Mouse (Mus musculus) CD4-positive, CD25-positive, alpha-beta regulatory T cell, adult 2 months (primary cell): Measurements from ENCODE around the gene Zic2.

ENCODE experiments used
- DNase-seq: peaks from one replicate; pipeline ENCODE4 v3.0.0-alpha.2; 2012; ENCODE audit warnings: low read depth, low spot score

Zic2 gene

DNA sequence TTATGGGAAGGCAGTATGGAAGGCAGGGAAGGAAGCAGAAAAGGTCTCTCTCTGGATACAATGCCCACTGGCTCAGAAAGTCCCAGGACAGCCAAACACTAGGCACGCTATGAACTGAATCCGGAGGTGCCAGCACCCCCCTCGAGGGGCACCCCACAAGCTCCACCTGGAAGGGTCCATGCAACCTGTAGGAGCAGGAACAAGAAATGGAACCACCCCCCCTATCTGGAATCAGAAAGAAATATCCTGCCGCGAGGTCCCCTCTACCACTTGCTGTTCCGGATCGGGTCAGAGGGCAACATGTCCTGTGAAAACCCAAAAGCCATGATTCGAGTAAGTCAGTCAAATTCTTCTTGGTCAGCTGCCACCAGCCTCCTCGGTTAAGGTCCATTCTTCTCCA is 13.3 kb upstream of the Zic2 start:
- DNase-seq = no peak

DNA sequence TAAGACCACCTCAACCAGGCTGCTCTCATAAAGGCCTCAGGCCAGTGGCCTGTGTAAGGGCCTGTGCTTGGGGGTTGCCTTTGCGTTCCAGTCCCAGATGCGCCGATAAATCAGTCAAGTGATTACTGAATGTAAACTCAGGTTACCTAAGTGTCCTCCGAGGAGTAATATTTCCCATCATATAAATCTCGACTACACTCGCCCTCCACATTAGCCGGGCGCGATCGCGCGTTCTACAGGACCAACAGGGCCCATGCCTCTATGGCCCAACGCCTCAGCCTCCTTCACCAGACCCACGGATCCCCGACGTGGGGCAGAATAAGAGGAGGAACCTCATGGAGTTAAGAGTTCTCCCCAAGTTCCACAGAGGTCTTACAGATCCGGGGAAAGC is 12.6 kb upstream of the Zic2 start:
- DNase-seq = no peak

DNA sequence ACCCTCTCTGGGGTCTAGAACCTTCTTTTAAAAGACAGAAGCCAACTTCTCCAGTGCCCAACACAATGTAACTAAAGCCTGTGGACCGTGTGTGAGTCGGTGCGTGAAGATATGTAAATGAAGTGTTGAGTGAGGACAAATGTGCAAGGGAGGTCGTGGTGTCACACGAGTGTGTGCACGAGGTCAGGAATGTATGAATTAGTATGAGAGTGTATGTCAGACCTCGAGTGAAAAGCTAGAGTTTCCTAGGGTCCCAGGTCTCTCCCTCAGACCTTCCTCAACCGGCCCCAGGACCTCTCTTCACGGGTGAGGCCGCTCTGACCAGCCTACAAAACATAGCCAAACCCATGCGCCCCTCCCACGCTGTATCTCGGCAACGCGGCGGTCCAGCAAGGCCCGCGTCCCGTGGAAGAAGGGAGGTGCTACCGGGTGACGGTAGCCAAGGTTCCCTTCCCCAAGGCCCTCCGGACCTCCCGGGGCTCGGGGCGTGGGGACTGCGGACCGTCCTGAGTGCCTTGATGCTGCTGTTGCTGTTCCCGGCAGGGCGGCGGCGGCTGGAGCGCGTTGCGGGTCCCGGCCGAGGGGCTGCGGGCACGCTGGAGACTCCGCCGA is 12.0 kb upstream of the Zic2 start:
- DNase-seq = no peak

DNA sequence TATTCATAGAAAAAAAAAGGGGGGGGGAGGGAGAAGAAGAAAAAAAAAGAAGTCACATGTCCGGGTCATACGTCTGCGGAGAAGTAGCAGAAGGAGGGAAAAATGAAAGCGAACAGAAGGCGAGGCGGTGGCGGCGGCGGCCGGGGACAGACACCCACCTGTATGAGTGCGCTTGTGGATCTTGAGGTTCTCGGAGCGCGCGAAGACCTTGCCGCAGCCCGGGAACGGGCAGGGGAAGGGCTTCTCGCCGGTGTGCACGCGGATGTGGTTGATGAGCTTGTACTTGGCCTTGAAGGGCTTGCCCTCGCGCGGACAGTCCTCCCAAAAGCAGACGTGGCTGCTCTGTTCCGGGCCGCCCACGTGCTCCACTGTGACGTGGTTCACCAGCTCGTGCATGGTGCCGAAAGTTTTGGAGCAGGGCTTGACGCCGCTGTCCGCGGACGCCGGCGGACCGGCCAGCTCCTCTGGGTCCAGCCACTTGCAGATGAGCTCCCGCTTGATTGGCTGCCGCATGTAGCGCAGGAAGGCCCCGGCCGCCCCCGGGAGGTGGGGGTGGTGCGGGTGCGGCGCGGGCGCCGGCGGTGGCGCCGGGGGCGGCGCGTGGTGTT is 11.4 kb upstream of the Zic2 start:
- peak; percentile 47 for DNase-seq

DNA sequence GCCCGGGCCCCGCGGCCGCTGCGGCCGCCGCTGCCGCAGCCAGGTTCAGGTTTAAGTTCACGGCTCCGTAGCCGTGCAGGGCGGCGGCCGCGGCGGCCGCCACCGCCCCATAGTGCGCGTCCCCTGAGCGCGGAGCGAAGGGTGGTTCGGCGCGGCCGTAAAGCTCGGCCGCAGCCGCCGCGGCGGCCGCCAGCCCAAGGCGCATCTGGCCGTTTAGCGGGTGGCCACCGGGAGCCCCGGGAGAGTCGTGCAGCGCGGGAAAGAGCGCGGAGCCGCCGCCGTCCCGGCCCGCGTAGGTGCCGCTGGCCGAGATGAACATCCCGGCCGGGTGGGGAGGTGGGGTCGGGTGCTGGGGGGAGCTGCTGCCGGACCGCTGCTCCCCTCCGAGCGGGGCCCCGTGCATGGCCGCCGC is 10.9 kb upstream of the Zic2 start:
- DNase-seq = no peak

DNA sequence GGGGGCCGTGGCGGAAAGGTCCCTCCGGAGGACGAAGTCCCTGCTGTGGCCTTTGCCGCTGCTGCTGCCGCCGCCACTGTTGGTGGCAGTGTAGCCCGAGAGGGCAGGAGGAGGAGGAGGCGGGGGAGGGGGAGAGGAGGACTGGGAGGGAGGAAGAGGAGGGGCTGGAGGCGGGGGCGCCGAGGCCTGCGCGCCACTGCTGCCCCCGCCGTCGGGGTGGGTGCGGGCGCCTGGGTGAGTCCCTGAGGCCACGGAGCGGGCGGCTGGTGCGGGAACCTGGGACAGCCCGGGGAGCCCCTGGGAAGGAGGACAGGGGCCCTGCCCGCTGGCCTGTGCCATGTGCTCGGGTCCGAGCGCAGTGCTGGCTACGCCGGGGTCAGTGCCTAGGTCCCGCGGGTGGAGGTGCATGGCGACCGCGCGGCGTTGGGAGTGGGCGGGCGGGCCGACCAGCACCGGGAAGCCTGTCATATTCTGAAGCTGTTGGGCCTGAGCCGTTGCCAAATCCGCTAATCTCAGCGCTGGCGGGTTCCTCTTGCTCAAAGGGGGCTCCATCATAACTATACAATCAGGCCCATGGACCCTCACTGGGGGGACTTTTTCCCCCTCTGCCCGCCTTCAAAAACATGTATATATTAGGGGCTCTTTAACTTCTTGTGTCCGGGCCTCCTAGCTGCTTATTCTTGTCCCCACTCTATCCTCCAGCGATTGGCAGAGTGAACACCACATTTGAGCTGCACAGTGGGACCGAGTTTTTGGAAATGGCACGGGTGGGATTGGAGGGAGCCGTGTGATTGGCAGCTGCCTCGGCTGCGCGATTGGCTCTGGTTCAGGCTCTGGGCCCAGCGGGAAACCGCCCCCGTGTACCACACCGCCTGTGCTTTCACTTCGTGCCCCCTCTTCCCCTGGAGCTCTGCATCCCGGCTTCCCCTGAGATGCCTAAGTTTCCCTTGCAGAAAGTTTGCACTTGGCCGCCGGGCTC is 10.2 kb upstream of the Zic2 start, which contains the start of gene Zic5:
Gene Zic5 (minus strand): TSS at position 915 of the 979 bp plus-strand sequence.
- peak; percentile 39 for DNase-seq

DNA sequence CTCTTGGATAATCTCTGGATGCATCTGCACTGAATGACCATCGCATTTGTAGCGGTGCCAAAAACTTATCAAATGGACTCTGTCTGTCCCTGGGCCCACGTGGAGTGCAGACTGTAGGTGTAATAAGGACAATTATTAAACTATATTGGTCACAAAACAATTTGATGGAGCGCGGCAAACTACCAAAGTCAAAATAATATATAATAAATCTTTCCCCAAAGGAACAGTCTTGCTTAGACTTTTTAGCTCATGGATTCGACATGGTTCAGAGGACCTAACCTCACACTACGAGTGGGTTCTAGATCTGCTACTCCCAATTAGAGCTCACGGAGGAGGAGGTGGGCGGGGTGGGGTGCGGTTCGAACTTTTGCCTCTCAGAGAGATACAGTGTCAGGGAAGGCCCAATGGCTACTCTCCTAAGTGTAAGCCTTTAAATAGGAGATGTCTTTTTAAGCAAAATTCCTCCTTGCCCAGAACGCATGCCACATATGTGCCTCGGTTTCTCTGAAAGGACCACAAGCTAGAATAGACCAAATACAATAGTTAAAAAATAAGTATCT is 9.2 kb upstream of the Zic2 start:
- DNase-seq = no peak

DNA sequence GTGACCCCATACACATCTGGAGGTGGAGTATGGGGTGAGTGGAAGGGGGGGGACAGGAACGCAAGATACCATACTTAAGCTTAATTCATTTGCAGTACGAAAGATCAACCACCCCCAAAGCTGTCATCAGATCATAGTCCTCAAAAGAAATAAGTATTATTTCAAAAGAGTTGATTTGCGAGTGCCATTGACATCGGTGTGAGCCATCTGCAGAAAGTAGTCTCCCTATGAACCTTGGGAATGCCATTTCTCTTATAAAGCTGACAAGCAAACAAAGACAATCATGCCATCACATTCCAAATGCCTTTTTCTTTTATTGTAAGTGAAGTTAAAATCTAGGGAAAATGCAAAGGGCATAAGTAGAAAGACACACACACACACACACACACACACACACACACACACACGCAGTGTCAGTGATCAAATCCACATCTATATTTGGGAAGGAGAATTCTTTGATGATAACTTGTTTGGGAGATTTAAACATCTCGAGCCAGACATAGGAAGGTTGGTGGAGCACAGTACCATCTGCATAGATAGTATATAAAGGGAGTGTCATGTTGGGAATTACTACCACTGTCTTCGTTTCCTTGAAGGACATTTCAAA is 8.4 kb upstream of the Zic2 start:
- no peak for DNase-seq

DNA sequence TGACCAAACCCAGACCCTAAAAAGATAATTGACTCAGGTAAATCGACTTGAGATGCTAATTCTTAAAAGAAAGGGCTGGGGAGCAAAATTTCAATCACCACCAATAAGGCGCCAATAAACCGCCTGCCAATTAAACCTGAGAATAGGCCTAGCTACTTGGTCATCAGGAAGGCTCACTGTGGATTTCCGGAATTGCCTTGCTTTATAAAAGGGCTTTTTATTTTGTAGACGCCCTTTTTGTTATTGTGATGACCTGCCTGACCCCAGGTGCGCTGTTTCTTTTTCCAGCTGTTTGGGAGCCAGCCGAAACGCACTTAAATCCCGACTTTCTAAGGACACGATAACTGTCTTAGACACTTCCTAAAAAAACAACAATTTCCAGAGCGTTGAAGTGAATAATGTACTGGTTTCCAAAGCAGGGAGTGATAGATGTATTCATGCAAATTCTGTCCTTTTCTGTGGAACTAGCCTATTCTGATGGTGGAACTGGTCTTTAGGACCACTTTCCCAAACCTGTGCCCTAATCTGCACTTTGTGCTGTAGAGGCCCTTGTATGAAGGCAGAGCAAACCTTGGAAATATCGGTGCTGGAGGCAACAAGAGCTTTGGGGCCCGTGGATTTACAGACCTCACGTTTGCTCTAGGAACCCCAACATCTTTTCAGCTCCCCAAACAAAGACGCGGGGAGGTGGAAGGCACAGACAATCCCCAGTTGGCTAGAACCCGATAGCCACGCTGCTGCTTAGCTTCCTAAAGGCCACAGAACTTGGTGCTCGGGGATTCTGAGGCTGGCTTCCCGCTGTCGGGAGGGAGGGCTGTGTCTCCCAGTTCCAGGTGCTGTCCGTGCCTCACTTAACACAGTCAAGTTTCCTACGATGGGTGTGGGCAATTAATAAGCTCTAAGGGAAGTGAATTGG is 7.1 kb upstream of the Zic2 start:
- no peak for DNase-seq

DNA sequence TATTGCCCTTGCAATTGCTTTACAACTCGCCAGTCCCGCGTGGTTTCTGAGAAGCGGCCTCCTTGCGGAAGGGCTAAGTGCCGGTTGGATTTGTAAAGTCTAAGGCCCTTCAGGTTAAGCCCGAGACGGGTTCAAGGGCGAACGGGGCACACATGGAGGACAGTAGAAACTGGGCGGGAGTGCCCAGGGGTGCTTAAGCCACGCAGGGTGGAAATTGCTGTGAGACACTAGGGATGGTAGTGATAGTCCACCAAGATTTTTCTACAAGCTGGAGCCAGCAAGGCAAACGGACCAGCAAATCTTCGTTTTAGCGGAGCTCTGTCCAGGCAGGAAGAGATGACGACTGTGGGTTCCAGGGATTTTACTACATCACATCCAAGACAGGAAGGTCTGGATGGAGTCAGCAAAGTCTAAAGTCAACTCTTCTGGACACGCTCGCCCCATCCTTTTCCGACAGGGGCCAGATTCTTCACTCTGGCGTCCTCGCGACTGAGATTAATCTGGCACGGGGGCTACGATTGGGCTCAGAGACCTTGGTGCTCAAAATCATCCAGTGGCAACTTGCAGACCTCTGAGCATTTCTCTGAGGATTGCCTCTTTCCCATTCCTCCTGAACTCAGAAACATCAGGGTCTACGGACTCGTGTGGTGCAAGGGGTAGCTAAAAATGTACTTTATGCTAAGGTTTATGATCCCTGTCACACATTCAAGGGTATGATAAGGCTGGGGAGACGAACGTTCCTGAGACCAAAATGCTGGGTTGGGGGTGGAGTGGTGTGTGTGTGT is 6.1 kb upstream of the Zic2 start:
- DNase-seq = no peak

DNA sequence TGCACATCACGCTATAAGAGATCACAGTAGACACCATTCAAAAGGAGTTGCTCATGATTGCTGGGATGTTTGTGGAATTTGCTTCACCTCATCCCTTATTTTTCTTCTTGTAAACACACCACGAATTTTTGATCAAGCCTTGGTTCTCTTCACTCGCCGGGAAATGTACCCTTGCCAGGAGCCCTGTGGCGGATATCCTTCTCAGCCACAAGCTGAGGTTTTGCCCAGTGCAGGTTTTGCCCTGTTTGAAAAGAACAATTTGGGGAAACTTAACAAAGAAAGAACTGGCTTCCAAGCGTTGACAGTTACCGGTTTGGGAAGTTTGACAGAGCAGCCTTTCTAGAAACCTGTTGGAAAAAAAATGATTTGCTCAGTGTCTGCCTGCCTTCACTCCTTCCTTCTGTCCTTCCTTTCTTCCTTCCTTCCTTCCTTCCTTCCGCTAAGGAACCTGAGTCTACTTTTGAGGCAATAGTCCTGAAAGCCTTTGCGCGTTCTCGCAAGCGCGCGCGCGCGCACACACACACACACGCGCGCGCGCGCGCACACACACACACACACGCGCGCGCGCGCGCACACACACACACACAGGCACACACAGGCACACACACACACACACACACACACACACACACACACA is 3.7 kb upstream of the Zic2 start:
- no peak for DNase-seq

DNA sequence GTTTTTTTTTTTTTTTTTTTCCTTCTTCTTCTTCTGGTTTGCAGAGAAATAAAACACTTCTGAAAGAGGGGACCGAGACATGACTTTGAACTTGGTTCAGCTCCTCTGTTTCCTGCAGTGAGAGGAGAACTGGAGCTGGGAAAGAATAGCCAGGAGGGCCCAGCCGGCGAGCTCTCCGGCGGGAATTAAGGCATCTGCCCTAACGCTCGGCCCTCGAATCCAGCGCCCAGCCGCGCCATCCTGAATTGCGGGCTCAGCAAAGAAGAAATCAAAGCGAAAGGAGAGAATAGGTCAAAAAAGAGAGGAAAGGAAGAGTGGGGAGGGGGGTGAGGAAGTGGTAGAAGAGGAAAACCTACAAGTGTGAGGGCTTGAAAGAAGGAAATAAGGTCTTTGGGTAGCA is 3.1 kb upstream of the Zic2 start:
- DNase-seq = no peak

DNA sequence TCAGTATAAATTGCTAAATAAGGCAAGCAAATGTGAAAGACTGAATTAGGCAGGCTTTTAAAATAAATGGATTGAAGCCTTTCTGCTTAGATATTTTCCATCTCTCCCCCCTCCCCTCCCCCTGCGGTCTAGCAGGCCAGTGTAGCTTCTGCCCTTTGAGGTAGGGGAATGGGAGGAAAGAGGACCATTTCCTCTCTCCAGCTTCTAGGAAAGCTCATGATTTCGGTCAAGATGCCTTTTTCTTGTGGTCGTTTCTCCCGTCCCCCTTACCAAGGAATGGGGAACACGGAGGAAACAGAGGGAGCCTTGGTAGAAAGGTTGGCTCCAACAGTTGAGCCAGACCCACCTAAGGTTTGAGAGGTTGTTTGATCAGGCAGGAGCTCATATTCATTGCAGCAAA is 2.6 kb upstream of the Zic2 start:
- no peak for DNase-seq

DNA sequence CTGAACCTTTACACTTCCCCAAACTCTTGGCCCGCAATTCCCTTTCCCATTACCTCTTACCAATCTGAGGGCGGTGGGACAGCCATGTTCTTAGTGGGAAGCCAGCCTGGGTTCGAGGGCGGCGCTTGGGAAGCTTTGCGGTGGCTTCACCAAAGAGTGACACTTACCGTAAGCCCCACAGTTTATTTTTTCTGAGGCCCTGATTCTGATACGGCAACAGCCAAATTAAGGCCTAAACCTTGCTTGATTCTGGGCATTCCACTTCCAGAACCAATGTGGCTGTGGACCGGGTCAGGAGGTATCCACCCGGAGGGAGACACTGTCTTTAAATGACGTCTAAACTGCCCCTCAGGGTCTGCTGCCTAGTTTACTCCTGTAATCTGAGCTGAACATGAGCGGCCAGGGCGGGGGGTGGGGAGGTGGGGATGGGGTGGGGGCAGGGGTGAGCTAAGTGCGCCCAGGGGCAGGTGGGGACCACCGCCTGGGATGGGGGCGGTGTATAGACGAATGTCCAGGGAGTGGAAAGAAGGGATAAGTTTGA is 2.0 kb upstream of the Zic2 start:
- no peak for DNase-seq

DNA sequence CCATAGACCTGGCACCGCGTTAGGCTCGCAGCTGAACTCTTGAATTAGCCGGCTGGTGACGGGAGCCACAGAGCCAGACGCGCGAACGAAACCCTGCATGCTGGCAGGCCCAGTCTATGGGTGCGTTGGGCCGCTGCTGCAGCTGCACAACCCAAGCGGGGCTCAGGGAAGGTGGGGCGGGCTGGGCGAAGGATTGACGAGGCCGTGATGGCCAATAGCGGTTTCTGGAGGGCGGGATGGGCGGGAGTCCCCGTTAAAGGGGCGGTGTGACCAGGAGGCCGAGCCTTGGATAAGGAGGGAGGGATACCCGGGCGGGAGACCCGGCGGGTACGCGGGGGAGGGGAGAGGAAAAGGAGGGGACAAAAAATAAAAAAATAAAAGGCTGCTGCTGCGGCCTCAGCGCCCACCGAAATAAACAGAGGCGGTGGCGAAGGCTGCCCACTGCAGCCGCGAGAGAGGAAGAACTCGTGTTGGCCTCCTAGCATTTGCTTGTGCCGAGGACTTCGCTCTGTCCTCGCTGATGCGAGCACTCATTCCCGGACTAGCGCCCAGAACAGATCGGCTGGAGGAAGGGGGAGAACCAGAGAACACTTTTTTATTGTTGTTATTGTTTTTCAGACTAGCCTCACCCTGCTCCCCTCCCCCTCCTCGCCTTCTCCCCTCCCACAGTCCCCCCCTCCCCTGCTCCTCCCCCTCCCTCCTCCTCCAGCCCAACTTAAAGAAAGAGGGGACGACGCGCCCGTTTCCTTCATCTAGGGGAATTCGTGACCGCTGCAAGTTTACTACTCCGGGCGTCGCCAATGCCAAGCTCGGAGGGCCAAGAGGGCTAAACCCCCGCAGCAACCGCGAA is 969 bp upstream of the Zic2 start:
- DNase-seq = peak; percentile 38

DNA sequence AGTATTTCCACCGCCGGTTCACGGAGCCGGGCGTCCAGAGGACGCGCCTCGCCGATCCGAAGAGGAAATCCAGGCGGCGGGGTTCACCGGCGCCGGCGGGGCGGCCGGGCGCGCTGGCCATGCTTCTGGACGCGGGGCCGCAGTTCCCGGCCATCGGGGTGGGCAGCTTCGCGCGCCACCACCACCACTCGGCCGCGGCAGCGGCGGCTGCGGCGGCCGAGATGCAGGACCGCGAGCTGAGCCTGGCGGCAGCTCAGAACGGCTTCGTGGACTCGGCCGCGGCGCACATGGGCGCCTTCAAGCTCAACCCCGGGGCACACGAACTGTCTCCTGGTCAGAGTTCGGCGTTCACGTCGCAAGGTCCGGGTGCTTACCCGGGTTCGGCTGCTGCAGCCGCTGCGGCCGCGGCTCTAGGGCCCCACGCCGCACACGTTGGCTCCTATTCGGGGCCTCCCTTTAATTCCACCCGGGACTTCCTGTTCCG is 364 bp downstream of the Zic2 start:
- peak; percentile 26 for DNase-seq

DNA sequence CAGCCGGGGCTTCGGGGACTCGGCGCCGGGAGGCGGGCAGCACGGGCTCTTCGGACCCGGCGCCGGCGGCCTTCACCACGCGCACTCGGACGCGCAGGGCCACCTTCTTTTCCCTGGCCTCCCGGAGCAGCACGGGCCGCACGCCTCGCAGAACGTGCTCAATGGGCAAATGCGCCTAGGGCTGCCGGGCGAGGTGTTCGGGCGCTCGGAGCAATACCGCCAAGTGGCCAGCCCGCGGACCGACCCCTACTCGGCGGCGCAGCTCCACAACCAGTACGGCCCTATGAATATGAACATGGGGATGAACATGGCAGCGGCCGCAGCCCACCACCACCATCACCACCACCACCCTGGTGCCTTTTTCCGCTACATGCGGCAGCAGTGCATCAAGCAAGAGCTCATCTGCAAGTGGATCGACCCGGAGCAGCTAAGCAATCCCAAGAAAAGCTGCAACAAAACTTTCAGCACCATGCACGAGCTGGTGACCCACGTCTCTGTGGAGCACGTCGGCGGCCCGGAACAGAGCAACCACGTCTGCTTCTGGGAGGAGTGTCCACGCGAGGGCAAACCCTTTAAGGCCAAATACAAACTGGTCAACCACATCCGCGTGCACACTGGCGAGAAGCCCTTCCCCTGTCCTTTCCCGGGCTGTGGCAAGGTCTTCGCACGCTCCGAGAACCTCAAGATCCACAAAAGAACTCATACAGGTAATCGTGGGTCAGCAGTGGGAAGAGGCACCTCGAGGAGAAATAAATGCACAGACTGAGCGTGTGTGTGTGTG is 996 bp downstream of the Zic2 start:
- DNase-seq = peak; percentile 27
